Mouse (Mus musculus) stomach, embryonic 16.5 days (tissue): ENCODE measurements at regions not wholly inside any gene's neighbourhood (a gene's known extent, or its start where the extent isn't known, plus 50 kb on each side); places are given as distances from the start of the nearest gene placed in this dataset.

Experiments
- ATAC-seq: fragments of 200-750 bp; cut with Nextera tagmentation; 2 replicates; pipeline ENCODE4 v1.8.0; 2017; ENCODE audit warnings: moderate number of reproducible peaks, moderate TSS enrichment; ENCODE audit not compliant: insufficient read depth, low FRiP score
- H3K27ac ChIP-seq: fragments of 300-500 bp; sonication (generic); 2 replicates; pipeline ENCODE4 v1.5.1; 2014; ENCODE audit warnings: low read length
- H3K27me3 ChIP-seq: fragments of 300-500 bp; sonication (generic); 2 replicates; pipeline ENCODE4 v1.6.1; 2014; ENCODE audit warnings: low read length, control low read depth, mixed read lengths; ENCODE audit not compliant: control insufficient read depth, insufficient read depth
- H3K36me3 ChIP-seq: fragments of 300-500 bp; sonication (generic); 2 replicates; pipeline ENCODE4 v1.6.1; 2014; ENCODE audit warnings: low read length; ENCODE audit not compliant: control insufficient read depth, insufficient read depth
- H3K4me1 ChIP-seq: fragments of 300-500 bp; sonication (generic); 2 replicates; pipeline ENCODE4 v1.6.1; 2014; ENCODE audit warnings: low read length, control low read depth, mixed read lengths; ENCODE audit not compliant: control insufficient read depth, insufficient read depth
- H3K4me2 ChIP-seq: fragments of 300-500 bp; sonication (generic); 2 replicates; pipeline ENCODE4 v1.6.1; 2014; ENCODE audit warnings: low read depth, low read length, mixed read lengths
- H3K4me3 ChIP-seq: fragments of 300-500 bp; sonication (generic); replicated peaks from 2 replicates; pipeline ENCODE4 v1.5.1; 2014; ENCODE audit warnings: mild to moderate bottlenecking, low read length
- H3K9ac ChIP-seq: fragments of 300-500 bp; sonication (generic); 2 replicates; pipeline ENCODE4 v1.6.1; 2014; ENCODE audit warnings: low read length
- H3K9me3 ChIP-seq: fragments of 300-500 bp; sonication (generic); replicated peaks from 2 replicates; pipeline ENCODE4 v1.6.1; 2016; ENCODE audit warnings: low read length, control low read depth; ENCODE audit not compliant: control insufficient read depth
- WGBS: fragments of 180-500 bp; shearing (Covaris S2); extraction: QIAGEN DNeasy Blood & Tissue Kit; methylation state at CpG from one replicate; pipeline ENCODE4 v1.1.7; 2014; 5-methylcytosine and 5-hydroxymethylcytosine counted together

DNA sequence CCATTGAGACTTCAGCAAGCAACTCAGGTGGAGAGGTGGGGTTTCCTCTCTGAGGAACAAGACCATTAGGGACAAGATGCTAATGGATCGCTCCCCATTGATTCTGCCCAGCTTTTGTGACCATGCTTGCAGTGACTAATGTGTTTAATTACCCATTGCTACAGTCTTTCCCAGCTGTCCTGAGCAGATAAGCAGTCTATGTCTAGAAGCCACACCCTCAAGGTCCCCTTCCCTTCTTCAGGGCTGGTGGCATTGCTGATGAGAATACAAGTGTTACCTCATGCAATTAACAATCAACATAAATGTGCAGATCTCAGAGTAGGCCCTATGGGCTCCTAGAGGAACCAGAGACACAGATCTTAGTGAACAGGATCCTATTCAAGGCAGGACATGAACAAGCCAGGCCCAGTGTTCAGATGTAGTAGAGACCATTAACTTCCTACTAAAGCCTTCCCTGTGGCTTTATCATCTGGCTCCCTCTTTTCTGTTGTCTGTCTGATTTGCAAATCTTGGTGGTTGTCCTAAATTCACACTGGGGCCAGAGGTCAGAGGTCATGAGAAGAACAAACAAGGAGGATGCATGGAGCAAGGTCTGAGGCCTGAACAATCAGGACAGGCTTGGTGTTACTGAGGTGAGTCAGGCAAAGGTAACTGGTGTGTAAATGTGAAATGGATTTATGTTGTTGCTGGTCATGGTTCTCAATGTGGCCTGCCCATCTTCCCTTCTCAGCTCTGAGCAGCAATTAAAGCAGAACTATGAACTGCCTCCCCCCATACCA, 56.8 kb downstream of the Odc1 start:
- WGBS: 70% methylated on average over 1 of the region's 1 CpGs
- Histone ChIP-seq H3K9ac (no peak overlapping the region), H3K27ac (no peak overlapping the region), H3K27me3 (no peaks in the 10 kb centered on the region), H3K4me2 (no peak overlapping the region), H3K4me1 (no peaks in the 10 kb centered on the region), H3K9me3 (no peaks in the 10 kb centered on the region), H3K36me3 (no peaks in the 10 kb centered on the region), H3K4me3 (no peak overlapping the region)
- no peak for ATAC-seq

DNA sequence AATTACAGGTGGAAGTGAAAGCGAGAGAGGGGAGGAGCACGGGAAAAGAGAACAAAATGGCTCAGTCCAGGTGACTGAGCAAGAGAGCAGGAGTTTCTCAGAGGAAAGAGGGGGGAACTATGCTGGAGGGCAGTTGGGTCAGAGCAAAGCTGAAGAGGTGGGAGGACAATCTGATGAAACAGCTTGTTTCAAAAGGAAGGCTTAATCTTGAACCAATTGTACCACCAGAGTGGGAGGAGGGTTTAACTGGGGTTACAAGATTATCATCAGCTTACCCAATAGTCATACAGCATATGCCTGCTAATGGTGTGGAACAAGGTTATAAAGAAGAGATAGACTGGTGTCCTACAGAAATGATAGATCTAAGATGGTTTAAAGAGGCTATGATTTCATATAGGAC, 59.0 kb downstream of the Odc1 start:
- no peaks in the 10 kb centered on the region for H3K9me3 ChIP-seq
- 80% methylated on average over 2 of the region's 2 CpGs for WGBS
- no peaks in the 10 kb centered on the region for H3K27me3 ChIP-seq
- H3K4me3 ChIP-seq: no peak overlapping the region
- no peak overlapping the region for H3K27ac ChIP-seq
- no peaks in the 10 kb centered on the region for H3K4me1 ChIP-seq
- no peak overlapping the region for H3K4me2 ChIP-seq
- ATAC-seq: no peak
- no peak overlapping the region for H3K9ac ChIP-seq
- no peaks in the 10 kb centered on the region for H3K36me3 ChIP-seq

GRCm38 (mm10) chr12:17610384-17610783, 65.8 kb downstream of the Odc1 start:
- WGBS: 83% methylated on average over 1 of the region's 1 CpGs
- Histone ChIP-seq H3K9me3 (no peaks in the 10 kb centered on the region), H3K27ac (no peak overlapping the region), H3K36me3 (no peaks in the 10 kb centered on the region), H3K4me1 (no peaks in the 10 kb centered on the region), H3K27me3 (no peaks in the 10 kb centered on the region), H3K4me2 (no peak overlapping the region), H3K4me3 (no peak overlapping the region), H3K9ac (no peak overlapping the region)
- no peak for ATAC-seq

- Histone ChIP-seq H3K27ac (no peak overlapping the region), H3K9me3 (no peaks in the 10 kb centered on the region), H3K4me1 (no peaks in the 10 kb centered on the region), H3K4me3 (no peak overlapping the region), H3K9ac (no peak overlapping the region), H3K27me3 (no peaks in the 10 kb centered on the region), H3K36me3 (no peaks in the 10 kb centered on the region), H3K4me2 (no peak overlapping the region)
- WGBS: 79% methylated on average over 3 of the region's 3 CpGs
- ATAC-seq: no peak
Measured at GRCm38 (mm10) chr12:17611988-17612387, 67.4 kb downstream of the Odc1 start.

- Histone ChIP-seq H3K36me3 (no peaks in the 10 kb centered on the region), H3K27ac (no peak overlapping the region), H3K9me3 (no peaks in the 10 kb centered on the region), H3K9ac (no peak overlapping the region), H3K4me1 (no peaks in the 10 kb centered on the region), H3K4me2 (no peak overlapping the region), H3K4me3 (no peak overlapping the region), H3K27me3 (no peaks in the 10 kb centered on the region)
- ATAC-seq: no peak
- 35% methylated on average over 2 of the region's 2 CpGs for WGBS
Measured at GRCm38 (mm10) chr12:17618300-17618699, 72.4 kb upstream of the Hpcal1 start.

- H3K9ac ChIP-seq: no peak overlapping the region
- no peak overlapping the region for H3K27ac ChIP-seq
- H3K36me3 ChIP-seq: no peaks in the 10 kb centered on the region
- no peak overlapping the region for H3K4me3 ChIP-seq
- H3K27me3 ChIP-seq: no peaks in the 10 kb centered on the region
- no peaks in the 10 kb centered on the region for H3K4me1 ChIP-seq
- no peak for ATAC-seq
- H3K4me2 ChIP-seq: no peak overlapping the region
- 36% methylated on average over 6 of the region's 6 CpGs for WGBS
- no peaks in the 10 kb centered on the region for H3K9me3 ChIP-seq
Measured at GRCm38 (mm10) chr12:17620226-17620625, 70.4 kb upstream of the Hpcal1 start.

GRCm38 (mm10) chr12:17621487-17621888, 69.2 kb upstream of the Hpcal1 start:
- Histone ChIP-seq H3K4me3 (no peak overlapping the region), H3K27ac (no peak overlapping the region), H3K27me3 (no peaks in the 10 kb centered on the region), H3K36me3 (no peaks in the 10 kb centered on the region), H3K4me2 (no peak overlapping the region), H3K9ac (no peak overlapping the region), H3K4me1 (no peaks in the 10 kb centered on the region), H3K9me3 (no peaks in the 10 kb centered on the region)
- ATAC-seq: no peak
- WGBS: 50% methylated on average over 6 of the region's 6 CpGs

DNA sequence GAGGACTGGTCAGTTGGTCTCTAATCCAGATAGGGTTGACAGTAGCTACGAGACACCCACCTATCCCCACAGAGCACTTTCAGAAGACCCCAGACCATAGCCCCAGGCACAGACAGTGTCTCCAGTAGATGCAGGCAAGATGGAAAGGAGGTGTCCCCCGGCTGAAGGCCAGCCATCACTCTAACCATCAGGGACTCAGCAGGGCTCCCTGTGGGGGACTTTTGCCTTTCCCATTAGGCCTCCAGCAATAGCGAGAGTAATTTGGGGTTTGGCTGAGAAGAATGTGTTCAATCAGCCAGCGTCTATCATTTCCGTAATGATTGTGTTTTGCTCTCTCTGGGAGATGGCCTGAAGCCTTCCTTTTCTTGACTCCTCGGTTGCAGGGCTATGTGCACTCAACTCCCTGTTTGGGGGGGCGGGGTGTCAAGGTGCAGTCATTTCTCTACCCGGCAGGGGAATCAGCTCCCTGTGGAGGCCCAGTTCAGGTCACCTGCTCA, 68.1 kb upstream of the Hpcal1 start:
- Histone ChIP-seq H3K27ac (no peak overlapping the region), H3K9ac (no peak overlapping the region), H3K4me3 (no peak overlapping the region), H3K36me3 (no peaks in the 10 kb centered on the region), H3K4me2 (no peak overlapping the region), H3K9me3 (no peaks in the 10 kb centered on the region), H3K4me1 (no peaks in the 10 kb centered on the region), H3K27me3 (no peaks in the 10 kb centered on the region)
- 66% methylated on average over 8 of the region's 8 CpGs for WGBS
- ATAC-seq: no peak

DNA sequence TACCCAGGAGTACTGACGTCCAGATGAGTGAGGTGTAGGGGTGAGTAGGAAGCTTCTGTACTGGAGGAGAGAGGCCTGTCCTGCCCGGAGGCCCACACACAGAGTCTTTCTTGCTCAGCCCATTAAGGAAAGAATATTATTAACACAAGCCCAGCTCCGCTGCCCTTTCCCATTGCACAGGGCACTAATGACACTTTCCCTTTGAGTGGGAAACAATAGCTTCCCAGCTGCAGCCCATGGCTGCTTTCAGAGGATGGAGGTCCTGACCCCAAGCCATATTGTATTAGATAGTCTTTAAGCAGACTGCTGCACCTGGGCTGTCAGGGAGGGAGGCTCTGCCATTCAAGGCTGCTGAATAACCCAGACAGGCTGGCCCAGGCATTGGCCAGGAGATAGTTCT, 64.6 kb upstream of the Hpcal1 start:
- 35% methylated on average over 3 of the region's 3 CpGs for WGBS
- Histone ChIP-seq H3K27ac (no peak overlapping the region), H3K4me3 (no peak overlapping the region), H3K9ac (no peak overlapping the region), H3K4me2 (no peak overlapping the region), H3K27me3 (no peaks in the 10 kb centered on the region), H3K36me3 (no peaks in the 10 kb centered on the region), H3K4me1 (no peaks in the 10 kb centered on the region), H3K9me3 (no peaks in the 10 kb centered on the region)
- no peak for ATAC-seq
